Mouse (Mus musculus) CH12.LX (cell line): Measurements from ENCODE around the gene 4930469K13Rik.

Experiments used
- BHLHE40 ChIP-seq: IDR thresholded peaks from 2 replicates; pipeline ENCODE4 v1.6.1; 2011; ENCODE audit warnings: mild to moderate bottlenecking, low read depth, low read length, improper control_type of control experiment
- GABPA ChIP-seq: IDR thresholded peaks from 2 replicates; pipeline ENCODE4 v1.6.1; 2012; ENCODE audit warnings: low read depth, low read length, improper control_type of control experiment, inconsistent platforms; ENCODE audit not compliant: insufficient replicate concordance
- NELFE ChIP-seq: IDR thresholded peaks from 2 replicates; pipeline ENCODE4 v1.6.1; 2011; ENCODE audit warnings: low read depth, low read length, improper control_type of control experiment
- POLR2AphosphoS2 ChIP-seq: IDR thresholded peaks from 2 replicates; pipeline ENCODE4 v1.6.1; 2011; ENCODE audit warnings: low read depth, low read length, improper control_type of control experiment
- TBP ChIP-seq: conservative IDR thresholded peaks from 2 replicates; pipeline ENCODE4 v1.6.1; 2011; ENCODE audit warnings: low read depth, low read length, improper control_type of control experiment

DNA sequence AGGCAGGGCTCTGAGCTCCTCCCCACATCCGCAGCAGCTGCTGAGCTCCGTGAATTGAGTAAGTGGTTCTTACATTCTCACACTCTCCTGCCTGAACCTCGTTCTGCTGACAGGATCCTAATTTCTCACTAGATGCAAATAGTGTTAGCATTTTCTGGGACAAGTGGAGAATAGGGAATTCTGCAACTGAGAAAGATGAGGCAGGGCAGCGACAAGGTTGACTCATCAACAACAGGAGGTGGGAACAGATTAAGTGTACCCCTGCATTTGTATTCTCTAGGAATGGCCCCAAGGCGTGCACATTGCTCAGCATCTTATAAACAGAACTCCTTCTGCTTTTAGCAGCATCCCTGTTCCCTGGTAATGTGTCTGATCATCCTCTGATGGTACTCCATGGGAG lies 58.3 kb downstream of the 4930469K13Rik start:
- no peak for TF ChIP-seq TBP
- no peak for TF ChIP-seq GABPA
- TF ChIP-seq BHLHE40 = no peak
- no peak for TF ChIP-seq POLR2AphosphoS2
- no peak for TF ChIP-seq NELFE
